Mouse (Mus musculus) adrenal gland, adult 8-10 months (tissue): ENCODE results near the gene Gphn. TPM values are rescaled to one million over a fixed set of nuclear protein-coding genes. Genes with fewer than 3 reads are reported as not detected.
"Not testable (repeated sequence)": the region's sequence is repeated elsewhere in the genome, so short reads cannot be mapped to it uniquely, and the experiment has no call there.

Experiments used
- DNase-seq: peaks from one replicate; pipeline ENCODE4 v3.0.0; 2022
- total RNA-seq, 4 experiments: library from RNA; stranded (reverse); gene quantifications; 2 replicates each; pipeline ENCODE4 v1.2.4; 2022

The Gphn gene
- total RNA-seq, 4 experiments from 2014 or later = 27.3 to 35.8 (median 29.6) TPM

GRCm38 (mm10) chr12:78356472-78356871 is 130.3 kb downstream of the Gphn start:
- DNase-seq = no peak

GRCm38 (mm10) chr12:78389267-78389666 is 163.1 kb downstream of the Gphn start:
- no peak for DNase-seq

- no peak for DNase-seq
Measured at GRCm38 (mm10) chr12:78395297-78395696, 169.1 kb downstream of the Gphn start.

GRCm38 (mm10) chr12:78407518-78407917 is 181.3 kb downstream of the Gphn start:
- not testable (repeated sequence) for DNase-seq

- no peak for DNase-seq
Measured at GRCm38 (mm10) chr12:78522176-78522575, 296.0 kb downstream of the Gphn start.

- DNase-seq = no peak
Measured at GRCm38 (mm10) chr12:78522804-78523394, 296.7 kb downstream of the Gphn start.

- not testable (repeated sequence) for DNase-seq
Measured at GRCm38 (mm10) chr12:78537590-78537989, 311.4 kb downstream of the Gphn start.

- no peak for DNase-seq
Measured at GRCm38 (mm10) chr12:78550913-78551312, 324.7 kb downstream of the Gphn start.

- no peak for DNase-seq
Measured at GRCm38 (mm10) chr12:78631816-78632215, 405.6 kb downstream of the Gphn start.

GRCm38 (mm10) chr12:78639466-78639865 is 413.3 kb downstream of the Gphn start:
- DNase-seq = no peak

GRCm38 (mm10) chr12:78640086-78640485 is 413.9 kb downstream of the Gphn start:
- DNase-seq = no peak

GRCm38 (mm10) chr12:78641220-78641619 is 415.0 kb downstream of the Gphn start:
- no peak for DNase-seq

- no peak for DNase-seq
Measured at GRCm38 (mm10) chr12:78643691-78644090, 417.5 kb downstream of the Gphn start.

GRCm38 (mm10) chr12:78645282-78645681 is 419.1 kb downstream of the Gphn start:
- DNase-seq = no peak

GRCm38 (mm10) chr12:78659718-78660304 is 433.6 kb downstream of the Gphn start:
- DNase-seq = no peak

- DNase-seq = no peak
Measured at GRCm38 (mm10) chr12:78678101-78678806, 452.1 kb downstream of the Gphn start.

- no peak for DNase-seq
Measured at GRCm38 (mm10) chr12:78678807-78679189, 452.6 kb downstream of the Gphn start.

- DNase-seq = no peak
Measured at GRCm38 (mm10) chr12:78681048-78681447, 454.9 kb downstream of the Gphn start.

GRCm38 (mm10) chr12:78682279-78682678 is 456.1 kb downstream of the Gphn start:
- no peak for DNase-seq

- DNase-seq = no peak
Measured at GRCm38 (mm10) chr12:78685669-78686215, 459.6 kb downstream of the Gphn start.

- DNase-seq = no peak
Measured at GRCm38 (mm10) chr12:78688876-78689275, 462.7 kb downstream of the Gphn start.

GRCm38 (mm10) chr12:78691325-78691724 is 465.1 kb downstream of the Gphn start, which contains the start of gene Fam71d:
Fam71d (plus strand) TSS chr12:78691535.
- no peak for DNase-seq

GRCm38 (mm10) chr12:78693281-78693680 is 467.1 kb downstream of the Gphn start:
- no peak for DNase-seq

- DNase-seq = no peak
Measured at GRCm38 (mm10) chr12:78717783-78718182, 491.6 kb downstream of the Gphn start.
